Mouse (Mus musculus) lung, adult 2 months (tissue): Measurements from ENCODE around the gene Ebf3. TPM values are rescaled to one million over a fixed set of nuclear protein-coding genes. Genes with fewer than 3 reads are reported as not detected.

Source experiments
- DNase-seq: peaks from one replicate; pipeline ENCODE4 v3.0.0; 2022
- H3K4me1 ChIP-seq: fragments of 200-500 bp; 2 replicates; pipeline ENCODE4 v1.6.1; 2011; ENCODE audit warnings: low read length; ENCODE audit not compliant: control insufficient read depth, insufficient read depth
- H3K4me3 ChIP-seq: fragments of 200-500 bp; replicated peaks from 2 replicates; pipeline ENCODE3; 2011; ENCODE audit warnings: low read depth, mild to moderate bottlenecking, control low read depth, low read length; ENCODE audit errors: extremely low read depth
- CTCF ChIP-seq: fragments of 200-500 bp; IDR thresholded peaks from 2 replicates; pipeline ENCODE4 v1.5.1; 2011; ENCODE audit warnings: mild to moderate bottlenecking, low read length, control low read depth; ENCODE audit not compliant: insufficient read depth
- POLR2A ChIP-seq: fragments of 200-500 bp; IDR thresholded peaks from 2 replicates; pipeline ENCODE4 v1.6.1; 2011; ENCODE audit warnings: low read depth, mild to moderate bottlenecking, control low read depth, low read length, borderline replicate concordance; ENCODE audit errors: extremely low read depth
- whole genome bisulfite sequencing: fragments of 180-500 bp; shearing (Covaris S2); methylation state at CpG from one replicate; pipeline ENCODE4 v1.1.7; 2018; 5-methylcytosine and 5-hydroxymethylcytosine counted together
- polyA plus RNA-seq: library from polyadenylated mRNA; depleted of rRNA; stranded (reverse); fragments of >200 nt; gene quantifications from 2 replicates; pipeline ENCODE4 v1.2.3, GENCODE M21; 2012

Gene Ebf3
- polyA plus RNA-seq, 1 experiment, result 0.83 TPM

DNA sequence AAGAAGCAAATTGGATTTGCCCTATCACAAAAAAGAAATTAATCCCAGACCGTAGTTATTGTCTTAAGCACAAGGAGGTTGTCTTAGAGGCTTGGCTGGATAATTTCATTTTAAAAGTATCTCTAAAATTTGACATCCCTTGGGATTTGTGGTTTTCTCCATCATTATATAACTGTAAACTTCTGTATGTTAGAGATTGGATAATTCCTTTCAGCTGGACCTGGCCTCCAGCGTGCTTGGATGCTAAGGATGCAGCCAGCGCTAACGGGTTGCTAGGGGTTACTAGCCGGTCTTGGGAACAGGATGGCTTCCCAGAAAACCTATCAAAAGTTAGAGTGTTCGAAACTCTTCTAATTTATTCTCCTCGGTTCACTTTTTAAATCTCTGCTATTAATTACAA is 19.8 kb downstream of the Ebf3 start:
- H3K4me1 ChIP-seq, result no peaks in the 10 kb centered on the region
- no peak overlapping the region for H3K4me3 ChIP-seq
- 85% methylated on average over 7 of the region's 7 CpGs for WGBS
- DNase-seq, result no peak
- no peak for TF ChIP-seq POLR2A
- TF ChIP-seq CTCF, result no peak

DNA sequence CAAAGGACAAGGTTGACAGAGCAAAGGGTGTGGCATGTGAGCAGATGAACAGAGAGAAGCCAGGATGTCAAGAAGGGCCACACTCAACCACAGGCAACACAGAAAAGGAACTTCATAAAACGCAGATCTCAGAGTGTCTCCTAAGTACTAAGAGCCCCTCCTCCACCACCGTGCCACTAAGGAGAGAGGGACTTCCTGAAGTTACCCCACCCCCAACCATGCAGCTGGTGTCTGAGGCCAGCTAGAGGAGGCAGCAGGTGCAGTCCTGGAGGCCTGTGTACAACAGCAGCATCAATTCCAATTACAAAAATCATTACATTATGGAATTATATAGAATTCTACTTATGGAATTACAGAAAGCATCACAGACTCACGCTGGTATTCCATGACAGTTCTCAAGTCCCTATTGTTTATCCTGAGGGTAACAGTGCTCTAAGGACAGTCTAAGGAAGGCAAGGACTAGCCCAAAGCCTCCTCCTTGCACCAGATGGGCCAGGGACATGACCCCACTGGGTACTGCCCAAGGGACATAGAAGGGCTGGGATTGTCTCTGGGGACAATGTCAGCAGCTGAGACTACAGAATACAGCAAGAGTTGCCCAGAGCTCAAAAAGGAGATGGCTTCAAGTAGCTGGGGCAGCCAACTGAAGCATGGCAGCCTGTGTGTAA is 24.8 kb downstream of the Ebf3 start:
- no peak for TF ChIP-seq POLR2A
- TF ChIP-seq CTCF, result no peak
- no peak for DNase-seq
- 42% methylated on average over 3 of the region's 3 CpGs for WGBS
- no peaks in the 10 kb centered on the region for H3K4me1 ChIP-seq
- no peak overlapping the region for H3K4me3 ChIP-seq

DNA sequence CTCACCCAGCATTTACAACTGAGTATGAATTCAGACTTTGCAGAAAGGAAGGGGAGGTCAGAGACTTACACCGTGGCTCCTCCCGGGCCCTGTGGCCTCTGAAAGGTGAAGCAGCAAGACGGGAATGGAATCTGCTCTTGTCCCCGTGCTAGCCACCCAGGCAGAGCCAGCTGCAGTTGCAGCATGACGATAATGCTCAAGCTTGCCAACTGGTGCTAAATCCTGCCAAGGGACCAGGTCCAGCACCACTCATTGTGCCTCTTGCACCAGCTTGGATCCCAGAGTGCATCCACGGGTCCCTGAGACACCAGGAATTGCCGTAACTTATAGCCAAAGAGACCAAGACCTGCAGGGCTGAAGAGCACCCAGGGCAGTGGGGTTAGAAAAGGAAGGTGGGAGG is 36.1 kb downstream of the Ebf3 start:
- no peak for DNase-seq
- no peak for TF ChIP-seq POLR2A
- no peak for TF ChIP-seq CTCF

DNA sequence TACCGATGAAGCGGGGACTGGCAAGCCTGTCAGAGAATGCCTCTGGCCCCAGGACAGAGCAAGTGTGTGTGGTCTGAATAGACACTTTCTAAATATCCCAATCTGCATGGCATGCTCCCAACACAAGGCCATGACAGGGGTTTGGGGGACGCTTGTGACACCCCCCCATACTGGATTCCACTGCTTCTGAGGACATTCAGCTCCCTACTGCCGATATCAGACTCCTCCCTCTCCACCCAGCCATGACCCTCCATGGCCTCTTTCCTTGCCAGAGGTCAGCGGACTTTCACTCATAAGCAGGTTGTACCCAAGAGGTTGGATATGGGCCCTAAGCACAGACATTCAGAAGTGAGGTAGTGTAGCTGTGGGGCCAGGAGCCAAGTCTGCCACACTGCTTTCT is 36.5 kb downstream of the Ebf3 start:
- no peak for DNase-seq
- WGBS, result 81% methylated on average over 5 of the region's 5 CpGs
- H3K4me1 ChIP-seq, result no peaks in the 10 kb centered on the region

More for the DNA sequence above, 36.1 kb downstream of the Ebf3 start:
- WGBS, result 83% methylated on average over 7 of the region's 7 CpGs
- no peak overlapping the region for H3K4me3 ChIP-seq
- no peaks in the 10 kb centered on the region for H3K4me1 ChIP-seq

DNA sequence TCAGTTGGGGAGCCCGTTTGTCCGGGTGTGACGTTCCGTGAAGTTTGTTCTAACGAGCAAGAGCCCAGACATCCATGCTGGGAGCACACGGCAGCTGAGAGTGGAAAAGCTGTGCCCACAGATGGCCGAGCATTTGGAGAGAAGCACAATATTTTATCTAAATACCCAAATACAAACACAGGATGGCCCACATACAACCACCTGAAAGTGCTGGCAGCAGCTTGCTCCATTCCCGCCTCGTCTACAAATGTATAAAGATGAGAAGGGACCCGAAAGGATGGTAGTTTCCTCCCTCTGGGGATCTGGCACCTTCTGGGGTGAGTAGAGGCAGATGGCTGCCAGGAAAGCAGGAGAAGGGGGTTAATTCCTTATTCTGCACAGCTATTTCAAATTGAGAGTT is 42.0 kb downstream of the Ebf3 start:
- 85% methylated on average over 10 of the region's 10 CpGs for WGBS
- no peak for TF ChIP-seq POLR2A
- TF ChIP-seq CTCF, result no peak
- no peak overlapping the region for H3K4me3 ChIP-seq
- no peaks in the 10 kb centered on the region for H3K4me1 ChIP-seq
- DNase-seq, result no peak

More for the DNA sequence above, 36.5 kb downstream of the Ebf3 start:
- no peak overlapping the region for H3K4me3 ChIP-seq
- TF ChIP-seq POLR2A, result no peak
- TF ChIP-seq CTCF, result no peak

DNA sequence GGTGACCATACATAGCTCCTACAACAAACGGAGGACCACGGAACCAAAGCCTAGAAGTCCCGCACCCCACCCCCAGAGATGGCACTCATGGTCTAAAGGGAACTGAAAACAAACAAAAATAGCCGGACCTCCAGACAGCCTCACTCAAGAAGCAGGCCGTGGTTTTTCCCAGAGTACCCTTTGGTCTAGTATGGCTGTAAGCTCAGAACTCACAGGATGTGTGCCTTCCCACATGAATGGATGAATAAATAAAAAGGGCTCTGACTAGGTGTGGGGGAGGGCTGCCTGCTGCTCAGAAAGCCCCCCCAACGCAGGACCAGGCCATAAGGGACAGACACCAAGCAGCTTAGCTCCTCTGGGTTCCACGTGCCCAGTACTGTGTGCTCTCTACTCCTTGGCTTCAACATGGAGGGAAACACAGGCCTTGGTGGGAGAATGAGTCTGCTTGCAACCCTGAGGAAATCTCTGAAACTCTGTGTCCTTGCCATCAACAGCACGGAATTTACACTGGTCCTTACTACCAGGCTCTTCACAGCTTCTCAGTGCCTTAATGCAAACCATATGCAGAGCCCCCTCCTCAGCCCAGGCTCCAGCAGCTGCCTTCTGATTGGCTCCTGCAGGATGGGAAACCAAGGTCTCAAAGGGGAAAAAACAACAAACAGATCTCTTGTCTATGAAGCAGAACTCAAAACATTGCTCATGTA is 45.6 kb downstream of the Ebf3 start:
- TF ChIP-seq POLR2A, result no peak
- TF ChIP-seq CTCF, result no peak
- no peak overlapping the region for H3K4me3 ChIP-seq
- H3K4me1 ChIP-seq, result no peaks in the 10 kb centered on the region
- no peak for DNase-seq
- WGBS, result 67% methylated on average over 8 of the region's 8 CpGs

DNA sequence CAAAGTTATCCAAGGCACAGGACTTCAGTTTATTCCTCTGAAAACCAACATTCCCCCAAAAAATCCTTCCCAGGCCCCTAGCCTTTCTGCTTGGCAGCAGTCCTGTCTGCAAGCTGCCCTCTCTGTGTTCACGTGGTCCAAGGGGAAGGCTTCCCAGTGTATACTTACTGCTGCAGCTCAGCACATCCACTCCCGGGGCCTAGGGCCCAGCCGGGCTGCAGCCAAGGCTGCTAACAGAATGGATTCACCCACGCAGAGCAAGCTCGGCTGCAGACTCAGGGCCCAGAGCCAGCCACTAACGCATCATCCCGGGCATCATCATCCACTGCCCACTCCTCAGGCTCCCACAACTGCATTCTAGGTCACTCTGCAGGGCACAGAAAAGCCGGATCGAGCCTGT is 46.8 kb downstream of the Ebf3 start:
- DNase-seq, result no peak

DNA sequence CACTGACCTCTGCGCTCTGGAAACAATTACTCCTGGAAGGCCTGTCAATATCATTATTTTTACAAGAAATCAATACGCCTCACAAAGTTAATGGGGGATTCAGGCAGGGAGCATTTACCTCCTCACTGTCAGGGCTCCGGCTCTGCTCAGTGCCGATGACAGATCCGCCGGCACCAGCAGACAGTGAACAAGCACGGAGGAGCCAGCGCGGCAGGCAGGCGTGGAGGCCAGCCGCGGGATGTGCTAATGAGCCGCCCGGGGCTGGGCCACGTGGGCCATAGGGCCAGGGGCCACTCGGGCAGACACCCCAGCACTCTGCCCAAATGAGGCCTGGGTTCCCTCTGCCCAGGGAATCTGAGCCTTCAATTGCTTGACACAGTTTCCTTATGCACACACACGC is 47.7 kb downstream of the Ebf3 start:
- Histone ChIP-seq H3K4me1 (no peaks in the 10 kb centered on the region), H3K4me3 (no peak overlapping the region)
- no peak for TF ChIP-seq CTCF
- no peak for TF ChIP-seq POLR2A
- WGBS, result 28% methylated on average over 17 of the region's 17 CpGs
- DNase-seq, result no peak

More for the DNA sequence above, 46.8 kb downstream of the Ebf3 start:
- TF ChIP-seq CTCF, result no peak
- TF ChIP-seq POLR2A, result no peak
- 71% methylated on average over 9 of the region's 9 CpGs for WGBS
- no peak overlapping the region for H3K4me3 ChIP-seq
- H3K4me1 ChIP-seq, result no peaks in the 10 kb centered on the region

DNA sequence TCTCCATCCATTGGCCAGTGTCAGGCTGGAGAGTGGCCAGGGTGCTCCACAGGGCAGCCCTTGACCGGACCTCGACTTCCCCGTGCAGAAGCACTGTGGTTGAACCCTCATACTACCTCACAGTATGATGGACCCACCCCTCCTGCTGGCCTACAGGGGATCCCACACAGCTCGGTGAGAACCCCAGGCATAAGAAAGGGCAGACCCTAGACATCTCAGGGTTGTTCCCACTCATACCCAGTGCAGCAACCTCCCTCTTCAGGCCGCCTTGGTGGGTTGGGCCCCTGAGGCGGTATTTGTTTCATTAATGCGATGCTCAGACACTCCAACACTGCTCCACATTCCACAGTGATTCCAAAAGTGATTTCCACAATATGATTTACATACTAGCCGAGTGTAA is 51.9 kb downstream of the Ebf3 start:
- TF ChIP-seq POLR2A (no peak), CTCF (no peak)
- no peak for DNase-seq
- Histone ChIP-seq H3K4me1 (no peaks in the 10 kb centered on the region), H3K4me3 (no peak overlapping the region)
- 83% methylated on average over 8 of the region's 8 CpGs for WGBS

DNA sequence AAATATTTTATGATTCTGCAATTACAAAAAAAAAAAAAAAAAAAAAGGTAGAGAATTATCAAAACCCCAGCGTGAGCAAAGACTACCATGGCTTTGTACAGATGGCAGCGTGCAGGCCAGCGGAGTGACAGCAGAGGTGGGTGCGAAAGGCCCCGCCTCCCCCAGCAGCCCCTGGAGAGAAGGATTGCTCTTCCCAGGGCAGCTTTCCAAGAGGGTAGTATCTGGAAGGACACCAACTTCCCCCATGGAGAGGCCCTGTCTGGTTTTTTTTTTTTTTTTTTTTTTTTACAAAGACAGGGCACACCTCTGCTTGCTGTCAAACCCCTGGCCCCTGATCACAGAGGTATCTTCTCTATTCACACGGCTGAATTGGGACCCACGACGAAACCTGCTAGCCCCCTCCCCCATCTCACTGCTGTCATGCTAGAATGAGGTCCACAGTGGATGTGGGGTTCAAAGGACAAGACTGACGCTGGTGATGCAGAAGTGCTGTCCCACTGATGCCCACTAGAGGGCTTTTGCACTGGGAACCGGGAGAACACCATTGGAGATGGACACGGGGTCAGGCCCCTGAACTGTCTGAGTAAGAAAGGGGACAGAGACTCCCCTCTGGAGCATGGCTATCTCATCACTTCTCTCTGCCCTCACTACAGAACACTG is 67.9 kb downstream of the Ebf3 start:
- no peak overlapping the region for H3K4me3 ChIP-seq
- 47% methylated on average over 11 of the region's 11 CpGs for WGBS
- peak; percentile 86 for TF ChIP-seq CTCF
- TF ChIP-seq POLR2A, result no peak
- DNase-seq, result peak; percentile 54
- no peaks in the 10 kb centered on the region for H3K4me1 ChIP-seq
